Mouse (Mus musculus) c-Kit-positive CD71-negative TER-119-negative erythroid progenitor cells, embryonic 14.5 days (primary cell): ENCODE measurements around the gene Khdc1a.

Source experiments
- DNase-seq: peaks from one replicate; pipeline ENCODE4 v3.0.0-alpha.2; 2013; ENCODE audit warnings: low read depth

Gene Khdc1a

DNA sequence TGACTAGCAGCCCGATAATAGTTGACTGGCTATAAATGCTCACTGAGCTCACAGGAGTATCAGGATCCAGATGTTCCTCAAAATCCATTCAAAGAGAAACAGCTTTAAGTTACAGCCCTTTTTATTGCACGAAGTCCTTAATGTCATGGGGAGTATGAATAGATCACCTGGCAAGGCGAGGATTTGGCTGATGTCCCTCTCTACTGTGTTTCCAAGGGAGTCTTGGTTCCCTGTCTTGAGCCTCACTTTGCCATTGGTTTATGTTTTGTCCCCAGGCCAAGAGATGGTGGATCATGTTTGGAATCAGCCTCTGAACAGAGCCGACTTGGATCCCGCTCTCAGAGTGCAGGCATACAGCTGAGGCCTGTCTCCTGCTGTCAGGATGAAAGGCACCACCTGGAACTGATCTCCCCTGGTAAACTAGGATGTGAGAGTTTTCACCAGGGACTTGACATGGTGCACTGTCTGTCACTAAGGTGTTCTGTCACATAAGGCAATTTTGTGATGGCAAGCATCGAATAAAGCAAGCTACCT is 41.8 kb downstream of the Khdc1a start:
- DNase-seq, result no peak
